Mouse (Mus musculus): ENCODE measurements at regions not wholly inside any gene's neighbourhood (a gene's known extent, or its start where the extent isn't known, plus 50 kb on each side); places are given as distances from the start of the nearest gene placed in this dataset.

GRCm38 (mm10) chr1:35702585-35702984 lies 365.6 kb upstream of the Hs6st1 start:
- TF ChIP-seq CTCF (IDR thresholded peaks at IDR 0.05; ENCODE audit: borderline replicate concordance, insufficient read depth, low read length) = no peak
- TF ChIP-seq POLR2A (IDR thresholded peaks at IDR 0.05; ENCODE audit: low read depth, low read length) = no peak

Data from embryonic fibroblast, embryonic 13.5 days (primary cell).